Mouse (Mus musculus): ENCODE results near the gene Sigirr. TPM values are rescaled to one million over a fixed set of nuclear protein-coding genes. Genes with fewer than 3 reads are reported as not detected.

The Sigirr gene
- polyA plus RNA-seq, 1 experiment from 2014 or later, result 2.3 TPM

DNA sequence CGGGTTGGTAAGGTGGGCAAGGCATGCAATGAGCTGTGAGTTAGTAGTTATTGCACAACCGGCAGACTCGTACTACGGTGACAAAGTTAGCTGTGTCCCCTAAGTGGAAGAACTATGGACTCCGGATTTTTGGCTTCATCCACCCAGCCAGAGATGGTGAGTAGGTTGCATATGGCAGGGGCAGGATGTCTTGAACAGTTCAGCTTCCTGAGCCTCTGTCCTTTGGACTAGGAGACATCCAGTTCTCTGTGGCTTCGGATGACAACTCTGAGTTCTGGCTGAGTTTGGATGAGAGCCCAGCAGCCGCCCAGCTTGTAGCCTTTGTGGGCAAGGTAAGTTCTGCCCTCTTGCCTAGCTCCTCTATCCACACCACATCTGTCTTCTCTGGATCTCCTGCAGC lies 35.8 kb downstream of the Sigirr start:
- no peak for DNase-seq (ENCODE audit: low spot score)
- H3K27me3 ChIP-seq (ENCODE audit: low read depth, poor library complexity, severe bottlenecking), result peaks cover 23% of the 10 kb centered on the region
- no peak overlapping the region for H3K4me3 ChIP-seq
- 92% methylated on average over 7 of the region's 7 CpGs for WGBS
- peaks cover 39% of the 10 kb centered on the region for H3K4me1 ChIP-seq
- no peak overlapping the region for H3K27ac ChIP-seq (replicated peaks)
- peaks cover 66% of the 10 kb centered on the region for H3K36me3 ChIP-seq
- no peaks in the 10 kb centered on the region for H3K9me3 ChIP-seq (replicated peaks)

GRCm38 (mm10) chr7:141064175-141064574 lies 36.2 kb downstream of the Sigirr start:
- Histone ChIP-seq H3K27ac (replicated peaks) (no peak overlapping the region), H3K27me3 (ENCODE audit: low read depth, poor library complexity, severe bottlenecking) (peaks cover 21% of the 10 kb centered on the region; the same call in 1 of the 2 replicates), H3K4me1 (peaks cover 38% of the 10 kb centered on the region), H3K36me3 (peaks cover 66% of the 10 kb centered on the region), H3K9me3 (replicated peaks) (no peaks in the 10 kb centered on the region), H3K4me3 (no peak overlapping the region)
- WGBS, result 88% methylated on average over 7 of the region's 7 CpGs
- DNase-seq (ENCODE audit: low spot score), result no peak

- Histone ChIP-seq H3K27me3 (ENCODE audit: low read depth, poor library complexity, severe bottlenecking) (peaks cover 14% of the 10 kb centered on the region; the same call in 1 of the 2 replicates), H3K4me3 (no peak overlapping the region), H3K4me1 (peaks cover 38% of the 10 kb centered on the region), H3K36me3 (peaks cover 64% of the 10 kb centered on the region), H3K9me3 (replicated peaks) (no peaks in the 10 kb centered on the region), H3K27ac (replicated peaks) (no peak overlapping the region)
- no peak for DNase-seq (ENCODE audit: low spot score)
- WGBS, result 90% methylated on average over 3 of the region's 3 CpGs
Measured at GRCm38 (mm10) chr7:141063353-141063752, 37.0 kb downstream of the Sigirr start.

- Histone ChIP-seq H3K36me3 (peaks cover 58% of the 10 kb centered on the region), H3K4me3 (peak overlapping the region; percentile 91), H3K9me3 (replicated peaks) (no peaks in the 10 kb centered on the region), H3K4me1 (peaks cover 38% of the 10 kb centered on the region), H3K27me3 (ENCODE audit: low read depth, poor library complexity, severe bottlenecking) (peaks cover 14% of the 10 kb centered on the region; the same call in 1 of the 2 replicates), H3K27ac (replicated peaks) (no peak overlapping the region)
- no peak for DNase-seq (ENCODE audit: low spot score)
- 90% methylated on average over 7 of the region's 7 CpGs for WGBS
Measured at GRCm38 (mm10) chr7:141062525-141062924, 37.8 kb downstream of the Sigirr start.

GRCm38 (mm10) chr7:141061269-141061692 lies 39.1 kb downstream of the Sigirr start:
- Histone ChIP-seq H3K27ac (replicated peaks) (peak overlapping the region; percentile 98), H3K9me3 (replicated peaks) (no peaks in the 10 kb centered on the region), H3K36me3 (peaks cover 58% of the 10 kb centered on the region), H3K4me3 (peak overlapping the region; percentile 91), H3K4me1 (peaks cover 38% of the 10 kb centered on the region), H3K27me3 (ENCODE audit: low read depth, poor library complexity, severe bottlenecking) (peaks cover 14% of the 10 kb centered on the region; the same call in 1 of the 2 replicates)
- WGBS, result under 1% methylated on average over 37 of the region's 37 CpGs
- peak; percentile 65 for DNase-seq (ENCODE audit: low spot score)

- peak within 1 kb of the TSS; percentile 91 for H3K4me3 ChIP-seq
- peaks cover 38% of the 10 kb centered on the region for H3K4me1 ChIP-seq
- H3K36me3 ChIP-seq, result peaks cover 58% of the 10 kb centered on the region
Measured at GRCm38 (mm10) chr7:141060426-141061242, 39.7 kb downstream of the Sigirr start, which contains the start of gene B4galnt4. TSS of gene B4galnt4 (plus strand) at chr7:141061104.

GRCm38 (mm10) chr7:141059929-141060328 lies 40.4 kb downstream of the Sigirr start:
- DNase-seq (ENCODE audit: low spot score), result no peak
- Histone ChIP-seq H3K27ac (replicated peaks) (peak overlapping the region; percentile 98), H3K9me3 (replicated peaks) (0 out of 2 replicates have a peak, but pooled peaks cover 5% of the 10 kb centered on the region), H3K4me3 (peak overlapping the region; percentile 91), H3K4me1 (peaks cover 38% of the 10 kb centered on the region), H3K27me3 (ENCODE audit: low read depth, poor library complexity, severe bottlenecking) (peaks cover 14% of the 10 kb centered on the region; the same call in 1 of the 2 replicates), H3K36me3 (peaks cover 52% of the 10 kb centered on the region)
- WGBS, result 72% methylated on average over 2 of the region's 2 CpGs

More at GRCm38 (mm10) chr7:141060426-141061242, 39.7 kb downstream of the Sigirr start, which contains the start of gene B4galnt4:
- peak; percentile 89 for DNase-seq (ENCODE audit: low spot score)
- WGBS, result 1% methylated on average over 72 of the region's 72 CpGs
- Histone ChIP-seq H3K27me3 (ENCODE audit: low read depth, poor library complexity, severe bottlenecking) (peaks cover 14% of the 10 kb centered on the region; the same call in 1 of the 2 replicates), H3K27ac (replicated peaks) (peak within 1 kb of the TSS; percentile 98), H3K9me3 (replicated peaks) (0 out of 2 replicates have a peak, but pooled peaks cover 3% of the 10 kb centered on the region)

DNA sequence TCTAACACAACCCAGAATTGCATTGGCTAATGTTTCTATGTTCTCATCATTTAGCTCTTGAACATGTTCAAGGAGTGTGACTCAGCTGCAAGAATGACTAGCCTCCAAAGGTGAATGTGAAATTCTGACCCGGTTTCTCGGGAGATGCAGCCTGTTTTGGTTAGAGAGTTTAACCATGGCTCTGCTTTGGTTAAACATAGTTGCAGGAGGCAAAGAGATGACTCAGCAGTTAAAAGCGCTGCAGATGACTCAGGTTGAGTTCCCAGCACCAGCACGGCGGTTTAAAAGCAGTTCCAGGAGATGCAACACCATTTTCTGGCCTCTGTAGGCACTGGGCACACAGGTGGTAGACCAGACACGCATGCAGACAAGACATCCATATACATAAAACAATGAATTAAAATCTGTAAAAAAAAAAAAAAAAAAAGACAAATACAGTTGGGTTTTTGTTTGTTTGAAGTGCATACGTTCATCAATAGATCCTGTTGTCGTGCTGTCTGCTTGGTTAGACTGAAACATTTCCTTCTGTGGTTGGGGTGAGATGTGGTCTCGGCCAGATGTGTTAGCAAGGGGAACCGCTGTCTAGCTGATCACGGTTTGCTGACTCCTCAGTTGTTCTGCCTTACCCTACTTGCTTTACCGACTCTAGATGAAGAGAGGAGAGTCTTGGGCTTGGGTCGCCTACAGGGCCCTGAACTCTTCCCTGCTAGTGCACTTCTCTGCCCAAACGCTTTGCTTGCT lies 41.6 kb downstream of the Sigirr start:
- H3K27me3 ChIP-seq (ENCODE audit: low read depth, poor library complexity, severe bottlenecking), result peaks cover 14% of the 10 kb centered on the region; the same call in 1 of the 2 replicates
- H3K4me3 ChIP-seq, result no peak overlapping the region
- peaks cover 38% of the 10 kb centered on the region for H3K4me1 ChIP-seq
- no peak overlapping the region for H3K27ac ChIP-seq (replicated peaks)
- WGBS, result 92% methylated on average over 14 of the region's 14 CpGs
- no peak for DNase-seq (ENCODE audit: low spot score)
- H3K9me3 ChIP-seq (replicated peaks), result 0 out of 2 replicates have a peak, but pooled peaks cover 5% of the 10 kb centered on the region
- peaks cover 40% of the 10 kb centered on the region for H3K36me3 ChIP-seq

- Histone ChIP-seq H3K27me3 (ENCODE audit: low read depth, poor library complexity, severe bottlenecking) (peaks cover 14% of the 10 kb centered on the region; the same call in 1 of the 2 replicates), H3K4me1 (peaks cover 30% of the 10 kb centered on the region), H3K4me3 (no peak overlapping the region), H3K9me3 (replicated peaks) (0 out of 2 replicates have a peak, but pooled peaks cover 5% of the 10 kb centered on the region), H3K27ac (replicated peaks) (no peak overlapping the region), H3K36me3 (peaks cover 28% of the 10 kb centered on the region)
- no peak for DNase-seq (ENCODE audit: low spot score)
- WGBS, result 88% methylated on average over 1 of the region's 1 CpGs
Measured at GRCm38 (mm10) chr7:141057541-141057940, 42.8 kb downstream of the Sigirr start.

- no peak overlapping the region for H3K27ac ChIP-seq (replicated peaks)
- peaks cover 14% of the 10 kb centered on the region; the same call in 1 of the 2 replicates for H3K27me3 ChIP-seq (ENCODE audit: low read depth, poor library complexity, severe bottlenecking)
- DNase-seq (ENCODE audit: low spot score), result no peak
- H3K9me3 ChIP-seq (replicated peaks), result 0 out of 2 replicates have a peak, but pooled peaks cover 5% of the 10 kb centered on the region
- WGBS, result 95% methylated on average over 6 of the region's 6 CpGs
- H3K4me3 ChIP-seq, result no peak overlapping the region
- peaks cover 26% of the 10 kb centered on the region for H3K36me3 ChIP-seq
- peaks cover 25% of the 10 kb centered on the region for H3K4me1 ChIP-seq
Measured at GRCm38 (mm10) chr7:141056976-141057375, 43.4 kb downstream of the Sigirr start.

DNA sequence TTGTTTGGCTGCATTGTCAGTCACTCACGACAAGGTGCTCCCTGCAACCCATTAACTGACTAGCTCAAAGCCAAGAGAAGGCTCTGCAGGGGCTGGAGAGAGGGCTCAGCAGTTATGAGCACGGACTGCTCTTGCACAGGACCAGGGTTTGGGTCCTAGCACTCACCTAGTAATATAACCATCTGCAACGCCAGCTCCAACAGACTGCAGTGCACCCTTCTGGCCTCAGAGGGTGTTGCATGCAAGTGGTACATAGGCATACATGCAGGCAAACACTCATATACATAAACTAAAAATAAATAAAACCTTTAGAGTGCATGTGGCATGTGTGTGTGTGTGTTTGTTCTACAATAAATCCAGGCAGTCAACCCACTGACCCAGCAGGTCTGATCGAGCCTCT lies 44.6 kb downstream of the Sigirr start:
- H3K27ac ChIP-seq (replicated peaks), result no peak overlapping the region
- H3K4me1 ChIP-seq, result peaks cover 13% of the 10 kb centered on the region
- DNase-seq (ENCODE audit: low spot score), result no peak
- H3K36me3 ChIP-seq, result peaks cover 26% of the 10 kb centered on the region
- no peak overlapping the region for H3K4me3 ChIP-seq
- peaks cover 7% of the 10 kb centered on the region; the same call in 1 of the 2 replicates for H3K27me3 ChIP-seq (ENCODE audit: low read depth, poor library complexity, severe bottlenecking)
- H3K9me3 ChIP-seq (replicated peaks), result 0 out of 2 replicates have a peak, but pooled peaks cover 5% of the 10 kb centered on the region
- 85% methylated on average over 4 of the region's 4 CpGs for WGBS

DNA sequence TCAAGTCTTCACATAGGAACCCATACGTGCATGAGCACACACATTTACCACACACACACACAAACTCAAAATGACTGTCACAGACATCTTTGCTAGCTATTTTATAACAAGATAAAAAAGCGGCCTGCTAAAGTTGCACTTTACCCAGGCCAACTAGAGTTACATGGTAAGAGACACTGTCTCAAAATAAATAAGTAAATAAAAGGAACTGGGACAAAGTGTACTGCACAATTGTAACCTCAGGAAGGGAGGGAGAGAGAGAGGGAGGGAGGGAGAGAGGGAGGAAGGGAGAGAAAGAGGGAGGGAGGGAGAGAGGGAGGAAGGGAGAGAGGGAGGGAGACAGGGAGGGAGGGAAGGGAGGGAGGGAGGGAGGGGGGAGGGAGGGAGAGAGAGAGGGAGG lies 48.0 kb downstream of the Sigirr start:
- DNase-seq (ENCODE audit: low spot score), result no peak
- no peak overlapping the region for H3K27ac ChIP-seq (replicated peaks)
- WGBS, result 85% methylated on average over 2 of the region's 2 CpGs
- no peak overlapping the region for H3K4me3 ChIP-seq
- peaks cover 19% of the 10 kb centered on the region for H3K36me3 ChIP-seq
- H3K27me3 ChIP-seq (ENCODE audit: low read depth, poor library complexity, severe bottlenecking), result peaks cover under 1% of the 10 kb centered on the region; the same call in 1 of the 2 replicates
- 0 out of 2 replicates have a peak, but pooled peaks cover 5% of the 10 kb centered on the region for H3K9me3 ChIP-seq (replicated peaks)
- H3K4me1 ChIP-seq, result peaks cover 14% of the 10 kb centered on the region
